7 mouse cellular contexts compared by ENCODE assay signal in the genomic region with DNA sequence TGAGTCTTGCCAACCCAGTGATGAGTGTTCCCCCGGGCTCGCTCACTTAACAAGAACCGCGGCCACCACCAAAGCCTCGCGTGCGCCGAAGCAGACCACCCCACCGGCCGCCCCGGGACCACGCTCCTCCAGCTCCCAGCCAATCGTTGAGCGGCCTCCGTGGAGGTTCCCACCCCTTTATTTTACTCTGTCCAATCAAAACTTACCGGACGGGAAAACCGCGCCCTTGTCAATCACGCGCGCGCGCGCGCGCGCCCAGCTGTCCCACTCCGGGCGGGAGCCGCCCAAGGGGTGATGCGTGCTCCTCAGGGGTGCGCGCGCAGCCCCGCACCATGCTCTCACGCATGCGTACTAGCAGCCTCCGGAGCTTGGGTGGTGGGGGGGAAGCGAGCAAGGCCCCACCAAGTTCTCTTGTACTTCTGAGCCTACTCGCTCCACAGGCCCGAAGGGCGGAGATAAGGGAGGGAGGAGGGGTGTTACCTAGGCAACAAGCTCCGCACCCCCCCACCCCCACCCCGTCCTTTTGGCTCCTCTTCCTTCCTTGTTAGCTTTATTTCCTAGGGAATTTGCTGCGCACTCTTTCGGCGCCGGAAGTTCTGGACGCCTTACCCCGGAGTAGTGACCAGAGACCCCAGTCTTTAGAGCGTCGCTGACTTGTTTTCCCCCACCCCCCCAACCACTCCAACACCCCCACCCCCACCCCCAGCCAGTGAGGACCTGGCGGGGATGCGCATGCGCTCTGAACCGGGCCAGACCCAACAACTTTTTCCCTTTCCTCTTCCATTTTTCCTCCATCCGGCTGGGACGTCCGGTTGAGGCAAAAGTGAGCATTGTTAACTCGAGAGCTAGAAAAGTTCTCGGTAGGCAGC. TPM values are rescaled to one million over a fixed set of nuclear protein-coding genes. Genes with fewer than 3 reads are reported as not detected.
A peak's percentile ranks its signal among the peaks of the same experiment; 100 is the strongest.
DNase-seq lines count a peak whose midpoint lies in the region; ATAC-seq and TF ChIP-seq lines count a peak whose summit lies in the region.

Mapk7 (minus strand) TSS at position 278 of the 869 bp plus-strand sequence.

- TF ChIP-seq POLR2A in spleen, adult 2 months (IDR thresholded peaks at IDR 0.05; ENCODE audit: low read depth, low read length): no peak

- peaks cover 11% of the 10 kb centered on the region; the same call in 1 of the 2 replicates for H3K36me3 ChIP-seq in embryonic facial prominence, embryonic 11.5 days (replicated peaks; ENCODE audit: control insufficient read depth, insufficient read depth, low read depth, low read length)
- peaks cover 37% of the 10 kb centered on the region for H3K36me3 ChIP-seq in limb, embryonic 12.5 days
- H3K36me3 ChIP-seq in midbrain, embryonic 15.5 days (replicated peaks): peaks cover 16% of the 10 kb centered on the region
- H3K36me3 ChIP-seq in spleen, adult 2 months (ENCODE audit: control insufficient read depth, insufficient read depth, low read length): peaks cover 13% of the 10 kb centered on the region

- peak; percentile 94 for ATAC-seq in embryonic facial prominence, embryonic 11.5 days (replicated peaks; ENCODE audit: insufficient number of reproducible peaks, low FRiP score, low TSS enrichment, low read depth)
- peak; percentile 87 for ATAC-seq in granulocyte monocyte progenitor cell, adult 5-6 weeks (replicated peaks; ENCODE audit: poor library complexity, severe bottlenecking)
- peak; percentile 94 for ATAC-seq in limb, embryonic 12.5 days (ENCODE audit: insufficient number of reproducible peaks, insufficient read depth, low FRiP score, low TSS enrichment, low read depth)
- peak; percentile 98 for ATAC-seq in midbrain, embryonic 15.5 days (replicated peaks)

- H3K27me3 ChIP-seq in embryonic facial prominence, embryonic 11.5 days (ENCODE audit: control insufficient read depth, insufficient read depth, low read length): no peaks in the 10 kb centered on the region
- H3K27me3 ChIP-seq in limb, embryonic 12.5 days: no peaks in the 10 kb centered on the region
- no peaks in the 10 kb centered on the region for H3K27me3 ChIP-seq in midbrain, embryonic 15.5 days (replicated peaks)
- H3K27me3 ChIP-seq in spleen, adult 2 months (ENCODE audit: control insufficient read depth, insufficient read depth, low read length): no peaks in the 10 kb centered on the region

- H3K4me3 ChIP-seq in embryonic facial prominence, embryonic 11.5 days (ENCODE audit: low read depth, low read length): peak within 1 kb of the TSS; percentile 89
- H3K4me3 ChIP-seq in limb, embryonic 12.5 days (replicated peaks): peak within 1 kb of the TSS; percentile 87
- peak within 1 kb of the TSS; percentile 86 for H3K4me3 ChIP-seq in midbrain, embryonic 15.5 days
- peak within 1 kb of the TSS; percentile 74 for H3K4me3 ChIP-seq in spleen, adult 2 months (ENCODE audit: extremely low read depth, insufficient read depth, insufficient read length)

- no peaks in the 10 kb centered on the region for H3K4me1 ChIP-seq in embryonic facial prominence, embryonic 11.5 days (ENCODE audit: control insufficient read depth, insufficient read depth, low read length)
- peaks cover 19% of the 10 kb centered on the region for H3K4me1 ChIP-seq in limb, embryonic 12.5 days (replicated peaks)
- H3K4me1 ChIP-seq in midbrain, embryonic 15.5 days: peaks cover 21% of the 10 kb centered on the region
- peaks cover 7% of the 10 kb centered on the region; the same call in 1 of the 2 replicates for H3K4me1 ChIP-seq in spleen, adult 2 months (ENCODE audit: control insufficient read depth, insufficient read depth, insufficient read length)

- peak within 1 kb of the TSS; percentile 88 for H3K9ac ChIP-seq in embryonic facial prominence, embryonic 11.5 days (replicated peaks; ENCODE audit: low read length)
- peak within 1 kb of the TSS; percentile 85 for H3K9ac ChIP-seq in limb, embryonic 12.5 days (replicated peaks)
- H3K9ac ChIP-seq in midbrain, embryonic 15.5 days: peak within 1 kb of the TSS; percentile 67

- peak within 1 kb of the TSS; percentile 74 for H3K4me2 ChIP-seq in embryonic facial prominence, embryonic 11.5 days (ENCODE audit: low read depth, low read length)
- H3K4me2 ChIP-seq in limb, embryonic 12.5 days: peak within 1 kb of the TSS; percentile 81
- H3K4me2 ChIP-seq in midbrain, embryonic 15.5 days: peak within 1 kb of the TSS; percentile 66

- peak within 1 kb of the TSS; percentile 82 for H3K27ac ChIP-seq in embryonic facial prominence, embryonic 11.5 days (replicated peaks; ENCODE audit: low read depth, low read length)
- peak within 1 kb of the TSS; percentile 90 for H3K27ac ChIP-seq in limb, embryonic 12.5 days
- H3K27ac ChIP-seq in midbrain, embryonic 15.5 days: peak within 1 kb of the TSS; percentile 89
- peak within 1 kb of the TSS; percentile 64 for H3K27ac ChIP-seq in spleen, adult 2 months (ENCODE audit: insufficient read depth, low read length)

- WGBS in embryonic facial prominence, embryonic 11.5 days: under 1% methylated on average over 59 of the region's 62 CpGs
- WGBS in limb, embryonic 12.5 days: under 1% methylated on average over 62 of the region's 62 CpGs
- under 1% methylated on average over 62 of the region's 62 CpGs for WGBS in midbrain, embryonic 15.5 days
- WGBS in spleen, adult 2 months: 1% methylated on average over 61 of the region's 62 CpGs

- peak; percentile 97 for DNase-seq in adrenal gland, postnatal 25 days
- peak; percentile 100 for DNase-seq in embryonic facial prominence, embryonic 11.5 days (ENCODE audit: low spot score)
- DNase-seq in kidney, adult 11 months: peak; percentile 97
- DNase-seq in spleen, adult 2 months (ENCODE audit: low read depth in 1 of 2, low spot score in 2 of 2): peak; percentile 88 to 97

- H3K9me3 ChIP-seq in embryonic facial prominence, embryonic 11.5 days (replicated peaks; ENCODE audit: control insufficient read depth, low read length): no peaks in the 10 kb centered on the region
- no peaks in the 10 kb centered on the region for H3K9me3 ChIP-seq in limb, embryonic 12.5 days
- H3K9me3 ChIP-seq in midbrain, embryonic 15.5 days: no peaks in the 10 kb centered on the region

- no peak for TF ChIP-seq CTCF in spleen, adult 2 months (IDR thresholded peaks at IDR 0.05; ENCODE audit: extremely low read depth, insufficient read depth, insufficient read length, insufficient replicate concordance)

RNA-seq across cellular contexts. Expression of gene Mapk7, which starts in this region (rescaled TPM):
- 21.6 and 23.9 TPM in 2 replicates for total RNA-seq in adrenal gland, postnatal 25 days (2021)
- polyA plus RNA-seq in embryonic facial prominence, embryonic 11.5 days (2014; fragmentation: Nextera tagmentation; extraction: Ambion mirVana): 52.3 and 57.7 TPM in 2 replicates
- 9.2 and 12.9 TPM in 2 replicates for total RNA-seq in granulocyte monocyte progenitor cell, adult 5-6 weeks (2014; fragmentation: Nextera tagmentation)
- 5.9 and 13.1 TPM in 2 replicates for total RNA-seq in granulocyte monocyte progenitor cell, adult 5-6 weeks (2017)
- 85.0 and 93.7 TPM in 2 replicates for polyA plus RNA-seq in limb, embryonic 12.5 days (2016; fragmentation: Nextera tagmentation; extraction: Ambion mirVana)
- polyA plus RNA-seq in midbrain, embryonic 15.5 days (2015; fragmentation: Nextera tagmentation; extraction: Ambion mirVana): 72.3 and 73.1 TPM in 2 replicates
- 27.4 and 33.6 TPM in 2 replicates for polyA plus RNA-seq in spleen, adult 2 months (2012; rRNA removed)

Comparison
In these comparisons a context has a peak if more than half of its experiments do, and no peak if none do; other contexts are left out.
1. Peak in every context shown above with its lines: DNase-seq, ATAC-seq, H3K4me3 ChIP-seq and H3K27ac ChIP-seq.